Mouse (Mus musculus): ENCODE data around the gene Crtc1. TPM values are rescaled to one million over a fixed set of nuclear protein-coding genes. Genes with fewer than 3 reads are reported as not detected.

Crtc1 gene
- total RNA-seq, 2 experiments from 2014 or later: 109 to 111 TPM

Other genes starting within 250 kb of the Crtc1 start
- gene Slc25a42, start 227.3 kb downstream of the Crtc1 start, total RNA-seq (2021): 10 to 100 TPM; 32.7 to 34.5 TPM
- 100 to 1,000 TPM; 116 to 117 TPM for gene Sugp2, start 205.4 kb downstream of the Crtc1 start, total RNA-seq (2021)
- gene Armc6, start 205.1 kb downstream of the Crtc1 start, total RNA-seq (2021): 10 to 100 TPM; 57.1 to 68.7 TPM
- 10 to 100 TPM; 10.5 to 12.9 TPM for gene Homer3, start 156.8 kb downstream of the Crtc1 start, total RNA-seq (2021)
- 10 to 100 TPM; 43.5 to 44.6 TPM for gene Ddx49, start 137.1 kb downstream of the Crtc1 start, total RNA-seq (2021)
- gene Cope, start 137.1 kb downstream of the Crtc1 start, total RNA-seq (2021): 100 to 1,000 TPM; 122 to 132 TPM
- 100 to 1,000 TPM; 118 to 126 TPM for gene Cers1, start 123.8 kb downstream of the Crtc1 start, total RNA-seq (2021)
- 10 to 100 TPM; 15.4 to 20.8 TPM for gene Gdf1, start 109.8 kb downstream of the Crtc1 start, total RNA-seq (2021)
- 10 to 100 TPM; 49.8 to 53.4 TPM for gene Upf1, start 86.3 kb downstream of the Crtc1 start, total RNA-seq (2021)
- gene Comp, start 66.0 kb downstream of the Crtc1 start, total RNA-seq (2021): under 1 TPM; 0.51 to 0.72 TPM
- 10 to 100 TPM; 37.2 to 37.9 TPM for gene Klhl26, start 37.4 kb upstream of the Crtc1 start, total RNA-seq (2021)
- 100 to 1,000 TPM; 217 to 225 TPM for gene Tmem59l, start 47.8 kb upstream of the Crtc1 start, total RNA-seq (2021)
- gene Crlf1, start 53.6 kb upstream of the Crtc1 start, total RNA-seq (2021): 1 to 10 TPM; 5.8 to 7.5 TPM
- 10 to 100 TPM; 96.6 to 99.7 TPM for gene Rex1bd, start 67.2 kb upstream of the Crtc1 start, total RNA-seq (2021)
- 1,000 to 10,000 TPM in 1 of 2 experiments, 100 to 1,000 TPM in 1; 967 to 1,028 TPM for gene Uba52, start 71.2 kb upstream of the Crtc1 start, total RNA-seq (2021)
- gene Fkbp8, start 88.1 kb upstream of the Crtc1 start, total RNA-seq (2021): 100 to 1,000 TPM; 396 to 406 TPM
- gene Kxd1, start 88.4 kb upstream of the Crtc1 start, total RNA-seq (2021): 10 to 100 TPM; 40.8 to 43.4 TPM
- 10 to 100 TPM; 13.8 to 17.4 TPM for gene Ell, start 99.9 kb upstream of the Crtc1 start, total RNA-seq (2021)
- gene Isyna1, start 154.8 kb upstream of the Crtc1 start, total RNA-seq (2021): 10 to 100 TPM; 47.5 to 51.0 TPM
- gene Ssbp4, start 169.3 kb upstream of the Crtc1 start, total RNA-seq (2021): 100 to 1,000 TPM; 270 to 302 TPM
- under 1 TPM; 0.90 to 0.97 TPM for gene Lrrc25, start 176.6 kb upstream of the Crtc1 start, total RNA-seq (2021)
- not detected for gene Gdf15, start 192.9 kb upstream of the Crtc1 start, total RNA-seq (2021)
- 10 to 100 TPM; 14.8 to 19.0 TPM for gene Pgpep1, start 220.8 kb upstream of the Crtc1 start, total RNA-seq (2021)
- gene Lsm4, start 233.7 kb upstream of the Crtc1 start, total RNA-seq (2021): 10 to 100 TPM; 64.3 to 69.7 TPM

Measured in left cerebral cortex, postnatal 14 days (tissue).